Comparison of ENCODE assay signal across 7 mouse cellular contexts in the genomic region with DNA sequence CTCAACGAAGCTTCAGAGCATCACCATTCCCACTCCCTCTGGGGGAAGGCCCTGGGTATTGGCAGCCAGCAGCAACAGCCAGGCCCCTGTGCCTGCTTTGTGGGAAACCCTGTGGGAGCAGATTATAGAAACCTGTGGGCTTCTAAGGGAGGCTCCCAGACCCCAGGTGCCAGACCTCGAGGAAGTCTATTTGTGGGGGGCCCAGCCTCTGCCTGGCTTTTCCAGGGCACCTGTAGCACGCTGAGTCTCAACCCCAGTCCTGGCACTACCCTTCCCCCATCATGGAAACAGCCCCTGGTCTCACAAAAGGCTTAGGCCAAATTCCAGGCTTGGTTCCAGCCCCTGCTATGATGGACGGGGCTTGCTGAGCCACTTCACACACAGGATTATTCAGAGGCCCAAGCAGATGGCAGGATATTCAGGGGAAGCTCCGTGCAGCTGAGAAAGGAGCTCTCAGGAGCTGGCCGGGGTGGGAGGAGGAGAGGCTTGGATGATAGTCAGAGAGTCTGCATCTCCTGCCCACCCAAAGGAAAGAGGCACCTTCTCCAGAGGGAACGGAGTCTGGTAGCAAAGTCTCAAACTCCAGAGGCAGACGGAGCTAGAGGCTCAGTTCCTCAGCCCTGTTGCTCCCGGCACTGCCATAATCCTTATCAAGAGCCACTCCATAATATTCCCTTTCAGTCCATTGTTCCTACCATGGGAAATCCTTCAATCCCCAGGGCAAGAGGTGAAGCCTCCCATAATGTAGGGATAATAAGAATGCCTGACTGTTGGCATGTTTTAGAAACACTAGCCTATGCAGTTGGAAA. TPM values are rescaled to one million over a fixed set of nuclear protein-coding genes. Genes with fewer than 3 reads are reported as not detected.
DNase-seq lines count a peak whose midpoint lies in the region; TF ChIP-seq lines count a peak whose summit lies in the region.

No protein-coding gene starts in this region.

- H3K9me3 ChIP-seq in forebrain, embryonic 10.5 days: 0 out of 2 replicates have a peak, but pooled peaks cover 6% of the 10 kb centered on the region

- no peaks in the 10 kb centered on the region for H3K36me3 ChIP-seq in forebrain, embryonic 10.5 days (replicated peaks)
- no peaks in the 10 kb centered on the region for H3K36me3 ChIP-seq in kidney, adult 2 months (ENCODE audit: control insufficient read depth, insufficient read depth, low read length)

- DNase-seq in cerebellum, adult 9-11 months: peak; percentile 18
- DNase-seq in forebrain, embryonic 10.5 days (ENCODE audit: extremely low spot score, low spot score): no peak
- peak; percentile 60 to 68 for DNase-seq in layer of hippocampus, postnatal 10 days (ENCODE audit: low spot score in 2 of 2)
- DNase-seq in retina, adult 2 months (ENCODE audit: low read depth, low spot score): peak; percentile 34
- DNase-seq in kidney, adult 18-20 months: no peak
- DNase-seq in kidney, adult 2 months: no peak
- DNase-seq in lung, postnatal 36 days: no peak

- no peak overlapping the region for H3K4me3 ChIP-seq in forebrain, embryonic 10.5 days
- H3K4me3 ChIP-seq in kidney, adult 2 months (ENCODE audit: insufficient read depth, low read depth, low read length): no peak overlapping the region

- H3K27me3 ChIP-seq in forebrain, embryonic 10.5 days (ENCODE audit: poor library complexity, severe bottlenecking): peaks cover 76% of the 10 kb centered on the region
- no peaks in the 10 kb centered on the region for H3K27me3 ChIP-seq in kidney, adult 2 months (replicated peaks; ENCODE audit: control insufficient read depth, insufficient read depth, low read length)

- TF ChIP-seq POLR2A in kidney, adult 2 months (IDR thresholded peaks at IDR 0.05; ENCODE audit: low read depth, low read length): no peak

- H3K4me1 ChIP-seq in forebrain, embryonic 10.5 days: peaks cover 72% of the 10 kb centered on the region
- no peaks in the 10 kb centered on the region for H3K4me1 ChIP-seq in kidney, adult 2 months (ENCODE audit: control insufficient read depth, insufficient read depth, low read length)

- peak overlapping the region; percentile 64 for H3K27ac ChIP-seq in forebrain, embryonic 10.5 days
- no peak overlapping the region for H3K27ac ChIP-seq in kidney, adult 2 months (ENCODE audit: insufficient read depth, low read depth, low read length)

- WGBS in forebrain, embryonic 10.5 days: 26% methylated on average over 9 of the region's 9 CpGs
- 75% methylated on average over 9 of the region's 9 CpGs for WGBS in kidney, adult 2 months

- no peak for TF ChIP-seq CTCF in kidney, adult 2 months (conservative IDR thresholded peaks at IDR 0.05; ENCODE audit: insufficient read depth, insufficient read length, low read depth, low read length)

RNA-seq across cellular contexts. Expression of a gene that starts 32.7 kb away (rescaled TPM):
- 1.0 TPM in 2 replicates for polyA plus RNA-seq in forebrain, embryonic 10.5 days (2016; fragmentation: Nextera tagmentation; extraction: Ambion mirVana)
- 10 to 100 TPM; 60.9 to 67.4 TPM for total RNA-seq in layer of hippocampus, postnatal 10 days (2021)
- 1.6 and 2.2 TPM in 2 replicates for polyA plus RNA-seq in kidney, adult 2 months (2012; rRNA removed)

Comparison
In these comparisons a context has a peak if more than half of its experiments do, and no peak if none do; other contexts are left out.
1. DNase-seq: peak in cerebellum, adult 9-11 months (single experiment), layer of hippocampus, postnatal 10 days (2 of 2) and retina, adult 2 months (single experiment); none in forebrain, embryonic 10.5 days (single experiment), kidney, adult 18-20 months (single experiment), kidney, adult 2 months (single experiment) and lung, postnatal 36 days (single experiment).